Mouse (Mus musculus) hindbrain, embryonic 16.5 days (tissue): Measurements from ENCODE around the gene Spata31d1a. TPM values are rescaled to one million over a fixed set of nuclear protein-coding genes. Genes with fewer than 3 reads are reported as not detected.
"Not testable (repeated sequence)": the region's sequence is repeated elsewhere in the genome, so short reads cannot be mapped to it uniquely, and the experiment has no call there.

Experiments used
- ATAC-seq: fragments of 200-750 bp; cut with Nextera tagmentation; 2 replicates; pipeline ENCODE4 v1.8.0; 2017; ENCODE audit warnings: moderate TSS enrichment, moderate library complexity
- H3K27ac ChIP-seq: fragments of 300-500 bp; sonication (generic); 2 replicates; pipeline ENCODE4 v1.5.1; 2014; ENCODE audit warnings: low read depth, mild to moderate bottlenecking, control low read depth, low read length, moderate library complexity
- H3K27me3 ChIP-seq: fragments of 300-500 bp; sonication (generic); replicated peaks from 2 replicates; pipeline ENCODE4 v1.6.1; 2014; ENCODE audit warnings: low read length; ENCODE audit not compliant: control insufficient read depth, insufficient read depth
- H3K36me3 ChIP-seq: fragments of 300-500 bp; sonication (generic); 2 replicates; pipeline ENCODE4 v1.6.1; 2014; ENCODE audit warnings: mild to moderate bottlenecking, low read length, moderate library complexity, mixed read lengths; ENCODE audit not compliant: control insufficient read depth, insufficient read depth
- H3K4me1 ChIP-seq: fragments of 300-500 bp; sonication (generic); 2 replicates; pipeline ENCODE4 v1.6.1; 2014; ENCODE audit warnings: low read depth, low read length; ENCODE audit not compliant: control insufficient read depth, insufficient read depth
- H3K4me2 ChIP-seq: fragments of 300-500 bp; sonication (generic); 2 replicates; pipeline ENCODE4 v1.6.1; 2014; ENCODE audit warnings: mild to moderate bottlenecking, low read length, control low read depth, moderate library complexity
- H3K4me3 ChIP-seq: fragments of 300-500 bp; sonication (generic); 2 replicates; pipeline ENCODE4 v1.5.1; 2014; ENCODE audit warnings: mild to moderate bottlenecking, low read length, control low read depth, moderate library complexity
- H3K9ac ChIP-seq: fragments of 300-500 bp; sonication (generic); 2 replicates; pipeline ENCODE4 v1.6.1; 2014; ENCODE audit warnings: low read depth, mild to moderate bottlenecking, control low read depth, low read length, moderate library complexity
- H3K9me3 ChIP-seq: fragments of 300-500 bp; sonication (generic); 2 replicates; pipeline ENCODE4 v1.6.1; 2014; ENCODE audit warnings: mild to moderate bottlenecking, low read length, moderate library complexity; ENCODE audit not compliant: control insufficient read depth
- WGBS: fragments of 180-500 bp; shearing (Covaris S2); extraction: QIAGEN DNeasy Blood & Tissue Kit; methylation state at CpG from one replicate; pipeline ENCODE4 v1.1.7; 2014; 5-methylcytosine and 5-hydroxymethylcytosine counted together
- polyA plus RNA-seq: library from polyadenylated mRNA; unstranded; fragments of >200 nt; fragmentation: Nextera tagmentation; extraction: Ambion mirVana; gene quantifications from 2 replicates; pipeline ENCODE4 v1.2.1, GENCODE M21; 2015

The Spata31d1a gene
- polyA plus RNA-seq, 1 experiment from 2014 or later: not detected

- H3K4me3 ChIP-seq: no peak overlapping the region
- WGBS: 37% methylated on average over 3 of the region's 3 CpGs
These were observed 3.6 kb upstream of the Spata31d1a start for GRCm38 (mm10) chr13:59713710-59714109.

GRCm38 (mm10) chr13:59711984-59712383 is 1.9 kb upstream of the Spata31d1a start, which contains the start of gene Spata31d1b:
TSS of gene Spata31d1b (plus strand) at chr13:59712284.
- ATAC-seq, H3K9me3 ChIP-seq, H3K36me3 ChIP-seq, H3K4me3 ChIP-seq, H3K27ac ChIP-seq, H3K9ac ChIP-seq, H3K4me2 ChIP-seq, H3K27me3 ChIP-seq, H3K4me1 ChIP-seq: not testable (repeated sequence)
- 54% methylated on average over 3 of the region's 3 CpGs for WGBS

More at GRCm38 (mm10) chr13:59713710-59714109, 3.6 kb upstream of the Spata31d1a start:
- Histone ChIP-seq H3K27me3 (no peaks in the 10 kb centered on the region), H3K9me3 (no peaks in the 10 kb centered on the region), H3K36me3 (no peaks in the 10 kb centered on the region), H3K9ac (no peak overlapping the region), H3K4me2 (no peak overlapping the region), H3K4me1 (no peaks in the 10 kb centered on the region), H3K27ac (no peak overlapping the region)
- no peak for ATAC-seq

GRCm38 (mm10) chr13:59704562-59704961 is 5.6 kb downstream of the Spata31d1a start:
- no peak overlapping the region for H3K4me3 ChIP-seq
- 61% methylated on average over 12 of the region's 12 CpGs for WGBS
- H3K27ac ChIP-seq: no peak overlapping the region
- no peak overlapping the region for H3K4me2 ChIP-seq
- no peaks in the 10 kb centered on the region for H3K4me1 ChIP-seq
- no peaks in the 10 kb centered on the region for H3K36me3 ChIP-seq
- ATAC-seq: no peak
- H3K27me3 ChIP-seq: no peaks in the 10 kb centered on the region
- H3K9ac ChIP-seq: no peak overlapping the region
- no peaks in the 10 kb centered on the region for H3K9me3 ChIP-seq

- Histone ChIP-seq H3K4me1 (no peaks in the 10 kb centered on the region), H3K9ac (no peak overlapping the region), H3K27me3 (no peaks in the 10 kb centered on the region), H3K4me2 (no peak overlapping the region), H3K4me3 (no peak overlapping the region), H3K9me3 (no peaks in the 10 kb centered on the region), H3K36me3 (no peaks in the 10 kb centered on the region), H3K27ac (no peak overlapping the region)
- no peak for ATAC-seq
- WGBS: 89% methylated on average over 12 of the region's 12 CpGs
These were observed 6.6 kb downstream of the Spata31d1a start for GRCm38 (mm10) chr13:59703514-59703913.

- H3K4me2 ChIP-seq, ATAC-seq: not testable (repeated sequence)
- WGBS: 70% methylated on average over 1 of the region's 1 CpGs
These were observed 10.0 kb downstream of the Spata31d1a start for GRCm38 (mm10) chr13:59700137-59700536.

GRCm38 (mm10) chr13:59699131-59699530 is 11.0 kb downstream of the Spata31d1a start:
- WGBS: 90% methylated on average over 8 of the region's 8 CpGs
- no peaks in the 10 kb centered on the region for H3K36me3 ChIP-seq

More at GRCm38 (mm10) chr13:59700137-59700536, 10.0 kb downstream of the Spata31d1a start:
- H3K36me3 ChIP-seq, H3K9ac ChIP-seq, H3K9me3 ChIP-seq, H3K4me3 ChIP-seq, H3K4me1 ChIP-seq, H3K27ac ChIP-seq, H3K27me3 ChIP-seq: not testable (repeated sequence)

GRCm38 (mm10) chr13:59695781-59696180 is 14.3 kb downstream of the Spata31d1a start:
- H3K36me3 ChIP-seq: no peaks in the 10 kb centered on the region
- H3K27me3 ChIP-seq: no peaks in the 10 kb centered on the region
- H3K9ac ChIP-seq: no peak overlapping the region
- no peak overlapping the region for H3K4me3 ChIP-seq
- H3K27ac ChIP-seq: no peak overlapping the region
- H3K4me2 ChIP-seq: no peak overlapping the region
- no peaks in the 10 kb centered on the region for H3K4me1 ChIP-seq
- no peak for ATAC-seq
- 91% methylated on average over 7 of the region's 7 CpGs for WGBS
- no peaks in the 10 kb centered on the region for H3K9me3 ChIP-seq

More at GRCm38 (mm10) chr13:59699131-59699530, 11.0 kb downstream of the Spata31d1a start:
- no peak overlapping the region for H3K4me2 ChIP-seq
- no peak overlapping the region for H3K4me3 ChIP-seq
- no peaks in the 10 kb centered on the region for H3K9me3 ChIP-seq
- H3K27me3 ChIP-seq: no peaks in the 10 kb centered on the region
- H3K4me1 ChIP-seq: no peaks in the 10 kb centered on the region
- no peak overlapping the region for H3K27ac ChIP-seq
- ATAC-seq: no peak
- H3K9ac ChIP-seq: no peak overlapping the region

GRCm38 (mm10) chr13:59694008-59694407 is 16.1 kb downstream of the Spata31d1a start, which contains the start of gene 4921517D22Rik:
TSS of gene 4921517D22Rik (minus strand) at chr13:59694108.
- H3K36me3 ChIP-seq: no peaks in the 10 kb centered on the region
- H3K27ac ChIP-seq: no peak within 1 kb of the TSS
- no peak within 1 kb of the TSS for H3K4me2 ChIP-seq
- 84% methylated on average over 3 of the region's 3 CpGs for WGBS
- no peak within 1 kb of the TSS for H3K9ac ChIP-seq
- H3K27me3 ChIP-seq: no peaks in the 10 kb centered on the region
- H3K4me1 ChIP-seq: no peaks in the 10 kb centered on the region
- H3K9me3 ChIP-seq: no peaks in the 10 kb centered on the region
- H3K4me3 ChIP-seq: no peak within 1 kb of the TSS
- no peak for ATAC-seq

- no peak overlapping the region for H3K9ac ChIP-seq
- no peaks in the 10 kb centered on the region for H3K27me3 ChIP-seq
- no peaks in the 10 kb centered on the region for H3K9me3 ChIP-seq
- no peaks in the 10 kb centered on the region for H3K4me1 ChIP-seq
- no peak overlapping the region for H3K4me2 ChIP-seq
- no peak for ATAC-seq
- no peaks in the 10 kb centered on the region for H3K36me3 ChIP-seq
- no peak overlapping the region for H3K27ac ChIP-seq
- H3K4me3 ChIP-seq: no peak overlapping the region
- 15% methylated on average over 10 of the region's 10 CpGs for WGBS
These were observed 18.7 kb downstream of the Spata31d1a start for GRCm38 (mm10) chr13:59691478-59691877.

GRCm38 (mm10) chr13:59690576-59690975 is 19.6 kb downstream of the Spata31d1a start:
- ATAC-seq: no peak
- WGBS: 80% methylated on average over 7 of the region's 7 CpGs
- Histone ChIP-seq H3K27ac (no peak overlapping the region), H3K9ac (no peak overlapping the region), H3K27me3 (no peaks in the 10 kb centered on the region), H3K4me2 (no peak overlapping the region), H3K36me3 (no peaks in the 10 kb centered on the region), H3K4me1 (no peaks in the 10 kb centered on the region), H3K4me3 (no peak overlapping the region), H3K9me3 (no peaks in the 10 kb centered on the region)
